Mouse (Mus musculus) intestine, embryonic 14.5 days (tissue): ENCODE results near the gene Hoxc11. TPM values are rescaled to one million over a fixed set of nuclear protein-coding genes. Genes with fewer than 3 reads are reported as not detected.

Experiments used
- ATAC-seq: fragments of 200-750 bp; cut with Nextera tagmentation; replicated peaks from 2 replicates; pipeline ENCODE4 v1.8.0; 2017; ENCODE audit warnings: low read depth, moderate number of reproducible peaks, moderate TSS enrichment, moderate library complexity; ENCODE audit not compliant: low FRiP score, low TSS enrichment
- DNase-seq: peaks from one replicate; pipeline ENCODE4 v3.0.0-alpha.2; 2018; ENCODE audit warnings: low spot score
- H3K27ac ChIP-seq: fragments of 300-500 bp; sonication (generic); 2 replicates; pipeline ENCODE4 v1.5.1; 2014; ENCODE audit warnings: low read depth, mild to moderate bottlenecking, control low read depth
- H3K27me3 ChIP-seq: fragments of 300-500 bp; sonication (generic); replicated peaks from 2 replicates; pipeline ENCODE4 v1.6.1; 2014; ENCODE audit warnings: low read length, control low read depth; ENCODE audit not compliant: control insufficient read depth, insufficient read depth
- H3K36me3 ChIP-seq: fragments of 300-500 bp; sonication (generic); 2 replicates; pipeline ENCODE4 v1.6.1; 2014; ENCODE audit warnings: low read length, control low read depth; ENCODE audit not compliant: control insufficient read depth, insufficient read depth
- H3K4me1 ChIP-seq: fragments of 300-500 bp; sonication (generic); replicated peaks from 2 replicates; pipeline ENCODE4 v1.6.1; 2014; ENCODE audit warnings: low read length, control low read depth, mixed read lengths; ENCODE audit not compliant: control insufficient read depth, insufficient read depth
- H3K4me2 ChIP-seq: fragments of 300-500 bp; sonication (generic); 2 replicates; pipeline ENCODE4 v1.6.1; 2014; ENCODE audit warnings: low read length
- H3K4me3 ChIP-seq: fragments of 300-500 bp; sonication (generic); 2 replicates; pipeline ENCODE4 v1.5.1; 2014; ENCODE audit warnings: low read depth, low read length, control low read depth, mixed read lengths
- H3K9ac ChIP-seq: fragments of 300-500 bp; sonication (generic); 2 replicates; pipeline ENCODE4 v1.6.1; 2014; ENCODE audit warnings: mild to moderate bottlenecking, low read length
- H3K9me3 ChIP-seq: fragments of 300-500 bp; sonication (generic); 2 replicates; pipeline ENCODE4 v1.6.1; 2016; ENCODE audit warnings: low read length, control low read depth; ENCODE audit not compliant: control insufficient read depth
- WGBS: fragments of 180-500 bp; shearing (Covaris S2); extraction: QIAGEN DNeasy Blood & Tissue Kit; methylation state at CpG from one replicate; pipeline ENCODE4 v1.1.7; 2014; 5-methylcytosine and 5-hydroxymethylcytosine counted together
- polyA plus RNA-seq: library from polyadenylated mRNA; unstranded; fragments of >200 nt; fragmentation: Nextera tagmentation; extraction: Ambion mirVana; gene quantifications from 2 replicates; pipeline ENCODE4 v1.2.1, GENCODE M21; 2014

Gene Hoxc11
- polyA plus RNA-seq, 1 experiment from 2014 or later = 0.11 TPM

DNA sequence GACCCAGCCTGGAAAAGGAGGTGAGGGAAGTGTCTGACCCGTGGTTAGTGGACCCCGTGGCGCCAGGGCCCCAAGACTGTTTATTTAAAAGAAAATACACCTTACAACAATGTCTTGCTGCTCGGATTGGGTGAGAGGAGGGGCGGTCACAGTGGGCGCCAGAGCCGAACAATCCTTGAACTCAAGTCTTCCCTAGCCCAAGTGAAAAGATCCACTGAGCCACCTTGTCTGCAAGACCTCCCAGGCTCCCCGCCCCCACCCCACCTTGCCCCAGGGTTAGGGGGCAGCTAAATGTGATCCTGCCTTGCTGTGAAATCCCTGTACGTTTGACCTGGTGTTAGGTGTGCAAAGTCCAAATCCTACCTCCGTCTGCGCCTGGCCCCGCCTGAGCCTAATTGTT is 2.7 kb downstream of the Hoxc11 start:
- Histone ChIP-seq H3K27ac (no peak overlapping the region), H3K4me1 (peaks cover 4% of the 10 kb centered on the region; the same call in 1 of the 2 replicates), H3K4me2 (no peak overlapping the region)

DNA sequence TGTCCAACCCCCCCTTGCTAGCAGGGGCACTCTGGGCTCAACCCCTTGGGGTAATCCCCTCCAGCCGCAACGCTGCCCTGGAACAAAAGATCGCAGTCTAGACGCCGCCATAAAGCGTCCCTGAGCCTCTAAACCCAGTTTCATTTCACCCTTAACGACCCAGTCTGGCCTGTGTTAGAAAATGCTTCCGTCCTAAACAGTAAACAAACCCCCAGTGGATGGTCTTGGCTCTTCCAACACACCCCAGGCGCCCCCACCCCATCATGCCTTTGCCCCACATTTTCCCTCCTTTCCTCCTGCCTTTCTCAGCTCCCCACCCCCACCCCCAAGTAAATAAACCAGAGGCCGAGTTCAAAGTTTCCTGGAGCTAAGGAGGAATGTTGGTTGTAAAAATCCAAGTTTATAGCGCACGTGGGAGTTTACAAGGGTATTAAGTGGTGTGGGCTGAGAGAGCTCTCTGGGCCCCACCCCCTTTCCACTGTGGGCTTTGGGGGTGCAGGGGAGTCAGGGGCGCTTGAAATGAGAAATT is 5.5 kb downstream of the Hoxc11 start:
- no peak overlapping the region for H3K9ac ChIP-seq
- H3K36me3 ChIP-seq = no peaks in the 10 kb centered on the region
- peaks cover 4% of the 10 kb centered on the region; the same call in 1 of the 2 replicates for H3K4me1 ChIP-seq
- H3K27ac ChIP-seq = no peak overlapping the region
- no peak for ATAC-seq
- no peak for DNase-seq
- H3K4me3 ChIP-seq = no peak overlapping the region; the same call in 1 of the 2 replicates
- no peaks in the 10 kb centered on the region for H3K9me3 ChIP-seq
- peaks cover 99% of the 10 kb centered on the region for H3K27me3 ChIP-seq
- WGBS = under 1% methylated on average over 13 of the region's 13 CpGs
- H3K4me2 ChIP-seq = peak overlapping the region; percentile 30

More for the DNA sequence above, 2.7 kb downstream of the Hoxc11 start:
- no peak overlapping the region for H3K4me3 ChIP-seq
- 3% methylated on average over 12 of the region's 12 CpGs for WGBS
- no peaks in the 10 kb centered on the region for H3K36me3 ChIP-seq
- ATAC-seq (no peak), DNase-seq (no peak)
- H3K27me3 ChIP-seq = peaks cover 100% of the 10 kb centered on the region
- no peak overlapping the region for H3K9ac ChIP-seq
- H3K9me3 ChIP-seq = no peaks in the 10 kb centered on the region

DNA sequence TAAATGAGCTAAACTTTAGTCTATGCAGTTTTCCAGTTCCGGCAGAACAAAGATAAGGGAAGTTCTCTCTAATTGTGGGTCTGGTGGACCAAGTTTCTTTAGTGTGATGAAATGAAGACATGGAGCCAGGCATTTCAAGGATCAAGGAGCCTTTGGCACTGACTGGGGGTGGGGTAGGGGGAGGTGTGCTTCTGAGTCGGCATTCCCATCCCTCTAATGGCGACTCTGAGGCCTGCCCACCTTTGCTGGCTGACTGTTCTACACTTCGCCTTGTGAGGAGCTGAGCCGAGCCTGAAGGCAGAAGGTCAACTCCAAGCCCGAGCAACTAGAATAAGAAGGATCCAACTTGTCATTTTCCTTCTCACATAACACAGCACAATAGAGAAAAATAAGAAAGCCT is 7.5 kb downstream of the Hoxc11 start:
- no peaks in the 10 kb centered on the region for H3K9me3 ChIP-seq
- no peak overlapping the region for H3K27ac ChIP-seq
- peak overlapping the region; percentile 1 for H3K4me2 ChIP-seq
- no peak overlapping the region for H3K4me3 ChIP-seq
- ATAC-seq (no peak), DNase-seq (no peak)
- peaks cover 99% of the 10 kb centered on the region for H3K27me3 ChIP-seq
- WGBS = 1% methylated on average over 6 of the region's 6 CpGs
- H3K9ac ChIP-seq = no peak overlapping the region
- H3K36me3 ChIP-seq = no peaks in the 10 kb centered on the region
- H3K4me1 ChIP-seq = peaks cover 4% of the 10 kb centered on the region; the same call in 1 of the 2 replicates

DNA sequence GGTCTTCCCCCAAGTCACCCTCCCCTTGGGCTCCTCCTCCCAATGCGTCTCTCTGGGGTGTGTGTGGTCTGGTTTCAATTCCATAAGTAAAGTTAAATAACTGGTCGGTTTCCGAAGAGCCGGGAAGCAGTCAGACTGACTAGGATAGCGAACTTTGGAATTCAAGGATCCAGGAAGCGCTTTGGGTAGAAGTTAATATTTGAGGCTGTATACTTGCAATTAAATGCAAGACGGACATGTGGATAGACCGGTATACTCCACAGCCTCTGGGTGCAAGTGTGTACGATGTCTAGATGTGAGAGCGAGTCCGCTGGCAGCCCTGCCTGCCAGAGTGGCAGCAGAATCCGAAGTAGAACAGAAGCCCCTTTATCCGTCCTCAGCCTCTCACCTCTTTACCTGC is 8.3 kb downstream of the Hoxc11 start:
- Histone ChIP-seq H3K4me3 (no peak overlapping the region), H3K27ac (no peak overlapping the region), H3K4me2 (peak overlapping the region; percentile 12; the same call in 1 of the 2 replicates), H3K4me1 (peaks cover 4% of the 10 kb centered on the region; the same call in 1 of the 2 replicates), H3K9ac (no peak overlapping the region), H3K9me3 (no peaks in the 10 kb centered on the region), H3K36me3 (no peaks in the 10 kb centered on the region), H3K27me3 (peaks cover 99% of the 10 kb centered on the region)
- peak; percentile 76 for DNase-seq
- no peak for ATAC-seq
- 4% methylated on average over 13 of the region's 13 CpGs for WGBS

DNA sequence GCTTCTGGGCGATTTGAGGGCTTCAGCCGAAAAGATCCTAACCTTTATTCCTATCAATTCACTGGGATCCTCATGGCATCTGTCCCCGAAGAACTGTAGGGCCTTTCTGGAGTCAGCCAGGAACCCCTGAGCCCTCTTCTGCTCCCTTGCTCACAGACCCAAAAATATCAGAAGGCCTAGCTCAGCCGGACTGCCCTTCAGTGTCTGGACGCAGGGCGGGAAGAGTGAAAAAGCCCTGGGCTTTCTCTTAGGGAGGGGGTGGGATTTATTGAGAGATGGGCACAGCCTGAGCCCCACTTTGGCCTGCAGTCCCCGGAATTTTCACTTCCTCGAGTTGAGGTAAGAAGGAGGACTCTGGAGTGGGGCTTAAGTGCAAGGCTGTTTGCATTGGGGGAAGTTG is 9.0 kb downstream of the Hoxc11 start:
- peak overlapping the region; percentile 30; the same call in 1 of the 2 replicates for H3K4me2 ChIP-seq

DNA sequence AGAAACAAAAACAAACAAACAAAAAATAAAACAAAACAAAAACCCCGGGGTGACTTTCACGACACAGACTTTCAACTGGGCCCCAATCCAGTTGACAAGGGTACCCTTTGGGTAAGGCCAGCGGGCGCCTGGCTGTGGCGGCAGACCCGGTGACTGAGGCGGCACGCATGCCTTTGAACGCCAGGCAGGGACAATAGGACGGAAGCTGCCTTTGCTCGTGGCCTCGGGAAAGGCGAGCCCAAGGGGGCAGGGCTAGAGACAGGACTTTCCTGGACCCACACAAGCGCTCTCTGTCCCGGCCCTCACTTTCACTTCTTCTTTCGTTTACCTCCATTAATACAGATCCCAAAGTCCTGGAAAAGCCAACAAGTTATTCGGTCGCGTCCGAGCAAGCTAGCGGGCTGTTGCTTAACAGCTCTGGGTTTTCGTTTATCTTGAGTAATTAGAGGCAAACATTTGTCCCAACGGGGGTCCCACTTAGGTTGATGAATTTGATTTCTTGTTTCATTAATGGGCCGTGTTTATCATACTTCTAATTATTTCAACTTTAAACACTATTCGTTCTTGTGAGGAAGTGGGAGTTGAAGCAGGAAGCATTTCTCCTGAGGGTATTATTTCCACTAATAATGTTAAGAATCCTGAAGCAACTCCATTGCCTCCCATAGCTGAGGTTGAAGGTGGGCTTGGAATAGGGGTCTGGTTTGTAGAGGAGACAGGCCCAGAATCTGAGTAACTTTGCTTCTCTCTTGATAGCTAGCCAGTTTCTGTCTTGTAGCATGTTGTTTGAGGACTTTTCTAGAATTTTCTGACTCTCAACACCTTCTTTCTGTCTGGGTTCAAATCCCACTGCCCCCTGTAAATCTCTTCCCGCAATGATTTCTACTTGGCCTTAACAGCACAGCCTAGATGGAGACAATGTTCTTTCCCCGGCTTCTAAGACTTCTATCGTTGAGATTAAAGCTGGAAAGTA is 9.7 kb downstream of the Hoxc11 start:
- peak; percentile 86 for DNase-seq
- Histone ChIP-seq H3K4me1 (peaks cover 4% of the 10 kb centered on the region; the same call in 1 of the 2 replicates), H3K4me3 (0 out of 2 replicates have a peak overlapping the region, but pooled peaks have one; percentile 6), H3K27ac (no peak overlapping the region), H3K36me3 (no peaks in the 10 kb centered on the region), H3K9me3 (no peaks in the 10 kb centered on the region), H3K4me2 (peak overlapping the region; percentile 30), H3K9ac (no peak overlapping the region), H3K27me3 (peaks cover 98% of the 10 kb centered on the region)
- 3% methylated on average over 28 of the region's 28 CpGs for WGBS
- no peak for ATAC-seq

More for the DNA sequence above, 9.0 kb downstream of the Hoxc11 start:
- 0 out of 2 replicates have a peak overlapping the region, but pooled peaks have one; percentile 3 for H3K9ac ChIP-seq
- peaks cover 4% of the 10 kb centered on the region; the same call in 1 of the 2 replicates for H3K4me1 ChIP-seq
- DNase-seq = no peak
- H3K9me3 ChIP-seq = no peaks in the 10 kb centered on the region
- H3K36me3 ChIP-seq = no peaks in the 10 kb centered on the region
- no peak overlapping the region for H3K27ac ChIP-seq
- no peak for ATAC-seq
- 5% methylated on average over 8 of the region's 8 CpGs for WGBS
- no peak overlapping the region for H3K4me3 ChIP-seq
- H3K27me3 ChIP-seq = peaks cover 98% of the 10 kb centered on the region

DNA sequence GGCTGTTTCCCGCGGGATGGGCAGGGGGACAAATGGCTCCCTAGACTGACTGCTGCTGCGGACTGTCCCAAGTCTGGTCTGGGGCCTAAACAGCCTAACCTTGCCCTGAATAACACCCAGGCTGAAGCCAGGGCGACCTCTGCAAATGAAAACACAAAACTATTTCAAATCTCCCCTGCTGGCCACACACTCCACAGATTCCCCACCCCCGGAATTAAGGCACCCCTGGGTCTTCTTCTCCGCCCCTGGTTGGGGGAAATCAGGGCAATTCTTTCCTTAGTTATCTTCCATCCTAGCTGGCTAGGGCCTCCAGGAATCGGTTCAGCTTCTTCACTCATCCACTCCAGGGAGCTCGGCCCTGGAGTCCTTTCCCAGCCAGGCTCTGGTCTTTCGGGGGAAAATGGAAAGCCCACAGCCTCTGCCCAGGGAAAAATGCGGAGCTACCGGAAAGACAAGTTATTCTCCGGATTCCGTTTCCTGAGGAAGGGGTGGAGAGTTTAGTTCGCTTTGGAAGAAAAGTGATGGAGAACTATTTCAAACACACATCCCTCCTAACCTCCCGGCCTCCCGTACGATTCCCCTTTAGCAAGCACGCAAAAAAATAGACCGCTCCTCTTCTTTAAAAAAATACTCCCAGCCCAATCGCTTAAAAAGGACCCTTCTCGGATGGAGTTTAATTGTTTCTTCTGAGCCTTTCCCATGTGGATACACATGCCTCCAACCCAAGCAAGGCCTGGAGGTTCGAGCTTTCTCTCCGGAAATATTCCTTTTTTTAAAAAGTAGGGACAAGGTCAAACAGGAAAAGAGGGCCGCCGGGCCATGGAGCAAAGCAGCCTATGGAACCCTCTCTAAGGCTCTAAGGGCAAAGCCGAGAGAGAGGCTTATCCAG is 11.0 kb downstream of the Hoxc11 start:
- ATAC-seq (no peak), DNase-seq (peak; percentile 74)
- H3K4me2 ChIP-seq = peak overlapping the region; percentile 36
- H3K27me3 ChIP-seq = peaks cover 98% of the 10 kb centered on the region
- no peaks in the 10 kb centered on the region for H3K9me3 ChIP-seq
- H3K36me3 ChIP-seq = no peaks in the 10 kb centered on the region
- peaks cover under 1% of the 10 kb centered on the region; the same call in 1 of the 2 replicates for H3K4me1 ChIP-seq
- peak overlapping the region; percentile 23; the same call in 1 of the 2 replicates for H3K4me3 ChIP-seq
- no peak overlapping the region for H3K9ac ChIP-seq
- WGBS = 5% methylated on average over 26 of the region's 26 CpGs
- peak overlapping the region; percentile 10; the same call in 1 of the 2 replicates for H3K27ac ChIP-seq
